Mouse (Mus musculus) limb, embryonic 14.5 days (tissue): Measurements from ENCODE around the gene Adap1. TPM values are rescaled to one million over a fixed set of nuclear protein-coding genes. Genes with fewer than 3 reads are reported as not detected.

ENCODE experiments used
- ATAC-seq: fragments of 200-750 bp; cut with Nextera tagmentation; 2 replicates; pipeline ENCODE4 v1.8.0; 2017; ENCODE audit warnings: low read depth, moderate number of reproducible peaks, moderate TSS enrichment; ENCODE audit not compliant: low FRiP score
- DNase-seq: peaks from one replicate; pipeline ENCODE4 v3.0.0-alpha.2; 2015; ENCODE audit warnings: low spot score
- H3K27ac ChIP-seq: fragments of 300-500 bp; sonication (generic); replicated peaks from 2 replicates; pipeline ENCODE4 v1.5.1; 2014; ENCODE audit warnings: low read depth, mild to moderate bottlenecking, low read length, moderate library complexity, mixed read lengths
- H3K27me3 ChIP-seq: fragments of 300-500 bp; sonication (generic); 2 replicates; pipeline ENCODE4 v1.6.1; 2014; ENCODE audit warnings: low read length, mixed read lengths; ENCODE audit not compliant: control insufficient read depth, insufficient read depth
- H3K36me3 ChIP-seq: fragments of 300-500 bp; sonication (generic); 2 replicates; pipeline ENCODE4 v1.6.1; 2014; ENCODE audit warnings: mild to moderate bottlenecking, low read length, moderate library complexity, mixed read lengths; ENCODE audit not compliant: control insufficient read depth, insufficient read depth
- H3K4me1 ChIP-seq: fragments of 300-500 bp; sonication (generic); 2 replicates; pipeline ENCODE4 v1.6.1; 2014; ENCODE audit warnings: antibody characterized with exemption, low read length, mixed read lengths; ENCODE audit not compliant: control insufficient read depth, insufficient read depth
- H3K4me2 ChIP-seq: fragments of 300-500 bp; sonication (generic); replicated peaks from 2 replicates; pipeline ENCODE4 v1.6.1; 2014; ENCODE audit warnings: low read depth, mild to moderate bottlenecking, low read length, moderate library complexity; ENCODE audit not compliant: severe bottlenecking
- H3K4me3 ChIP-seq: fragments of 300-500 bp; sonication (generic); replicated peaks from 2 replicates; pipeline ENCODE4 v1.5.1; 2014; ENCODE audit warnings: low read length
- H3K9ac ChIP-seq: fragments of 300-500 bp; sonication (generic); 2 replicates; pipeline ENCODE4 v1.6.1; 2014; ENCODE audit warnings: mild to moderate bottlenecking, low read depth, low read length, moderate library complexity; ENCODE audit not compliant: severe bottlenecking
- H3K9me3 ChIP-seq: fragments of 300-500 bp; sonication (generic); 2 replicates; pipeline ENCODE4 v1.6.1; 2016; ENCODE audit warnings: low read length; ENCODE audit not compliant: control insufficient read depth
- POLR2A ChIP-seq: fragments of 200-500 bp; IDR thresholded peaks from 2 replicates; pipeline ENCODE4 v1.8.0; 2012; ENCODE audit warnings: inconsistent platforms, mild to moderate bottlenecking, moderate library complexity, borderline replicate concordance; ENCODE audit not compliant: insufficient read depth, insufficient read length; ENCODE audit errors: extremely low read depth
- WGBS: fragments of 180-500 bp; shearing (Covaris S2); extraction: QIAGEN DNeasy Blood & Tissue Kit; methylation state at CpG from one replicate; pipeline ENCODE4 v1.1.7; 2014; 5-methylcytosine and 5-hydroxymethylcytosine counted together
- polyA plus RNA-seq, 2 experiments: library from polyadenylated mRNA; depleted of rRNA in 1 of 2; stranded (reverse) in 1 of 2; unstranded in 1 of 2; fragments of >200 nt; fragmentation: Nextera tagmentation in 1 of 2; extraction: Ambion mirVana in 1 of 2; gene quantifications; 2 replicates each; pipeline versions ENCODE4 v1.2.1 to v1.2.3; 2012 to 2014

Gene Adap1
- polyA plus RNA-seq, 2 experiments = 2.5 to 2.7 TPM

DNA sequence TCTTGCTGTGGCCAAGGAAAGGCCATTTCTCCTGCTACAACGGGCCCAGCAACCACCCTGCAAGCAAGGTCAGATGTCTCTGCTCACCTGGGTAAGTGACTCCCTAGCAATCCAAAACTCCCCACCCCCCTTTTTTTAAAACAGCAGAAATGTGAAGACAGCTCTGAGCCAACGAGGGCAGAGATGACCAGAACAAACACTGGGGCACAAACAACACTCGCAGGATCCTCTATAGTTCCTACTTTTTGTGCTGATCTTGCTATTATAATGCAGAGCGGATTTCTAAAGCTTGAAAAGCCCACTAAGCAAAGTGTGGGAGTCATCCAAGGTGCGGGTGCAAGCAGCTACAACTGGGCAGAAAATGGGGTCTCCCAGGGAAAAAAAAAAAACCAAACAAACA is 45.7 kb upstream of the Adap1 start:
- H3K27ac ChIP-seq = peak overlapping the region; percentile 86; the same call in 1 of the 2 replicates
- peaks cover 18% of the 10 kb centered on the region for H3K4me1 ChIP-seq
- H3K4me3 ChIP-seq = peak overlapping the region; percentile 71
- peak overlapping the region; percentile 98 for H3K9ac ChIP-seq
- ATAC-seq (no peak), DNase-seq (no peak)
- WGBS = 73% methylated on average over 5 of the region's 5 CpGs
- no peak for TF ChIP-seq POLR2A
- no peaks in the 10 kb centered on the region for H3K27me3 ChIP-seq
- peak overlapping the region; percentile 85 for H3K4me2 ChIP-seq
- no peaks in the 10 kb centered on the region for H3K9me3 ChIP-seq
- H3K36me3 ChIP-seq = no peaks in the 10 kb centered on the region

- Histone ChIP-seq H3K4me1 (peaks cover 18% of the 10 kb centered on the region), H3K27ac (no peak overlapping the region), H3K4me3 (no peak overlapping the region), H3K9ac (0 out of 2 replicates have a peak overlapping the region, but pooled peaks have one; percentile 31), H3K9me3 (no peaks in the 10 kb centered on the region), H3K27me3 (no peaks in the 10 kb centered on the region), H3K36me3 (no peaks in the 10 kb centered on the region), H3K4me2 (no peak overlapping the region)
- no peak for DNase-seq
- 85% methylated on average over 6 of the region's 6 CpGs for WGBS
- ATAC-seq = no peak
- no peak for TF ChIP-seq POLR2A
Measured at GRCm38 (mm10) chr5:139370336-139370735, 44.9 kb upstream of the Adap1 start.

- no peaks in the 10 kb centered on the region for H3K9me3 ChIP-seq
- DNase-seq (no peak), ATAC-seq (no peak)
- no peak overlapping the region for H3K4me3 ChIP-seq
- no peak overlapping the region for H3K9ac ChIP-seq
- no peak overlapping the region for H3K4me2 ChIP-seq
- H3K27me3 ChIP-seq = no peaks in the 10 kb centered on the region
- no peaks in the 10 kb centered on the region for H3K36me3 ChIP-seq
- 81% methylated on average over 11 of the region's 11 CpGs for WGBS
- H3K4me1 ChIP-seq = peaks cover 29% of the 10 kb centered on the region
- H3K27ac ChIP-seq = no peak overlapping the region
- TF ChIP-seq POLR2A = no peak
Measured at GRCm38 (mm10) chr5:139368638-139369320, 43.4 kb upstream of the Adap1 start.

DNA sequence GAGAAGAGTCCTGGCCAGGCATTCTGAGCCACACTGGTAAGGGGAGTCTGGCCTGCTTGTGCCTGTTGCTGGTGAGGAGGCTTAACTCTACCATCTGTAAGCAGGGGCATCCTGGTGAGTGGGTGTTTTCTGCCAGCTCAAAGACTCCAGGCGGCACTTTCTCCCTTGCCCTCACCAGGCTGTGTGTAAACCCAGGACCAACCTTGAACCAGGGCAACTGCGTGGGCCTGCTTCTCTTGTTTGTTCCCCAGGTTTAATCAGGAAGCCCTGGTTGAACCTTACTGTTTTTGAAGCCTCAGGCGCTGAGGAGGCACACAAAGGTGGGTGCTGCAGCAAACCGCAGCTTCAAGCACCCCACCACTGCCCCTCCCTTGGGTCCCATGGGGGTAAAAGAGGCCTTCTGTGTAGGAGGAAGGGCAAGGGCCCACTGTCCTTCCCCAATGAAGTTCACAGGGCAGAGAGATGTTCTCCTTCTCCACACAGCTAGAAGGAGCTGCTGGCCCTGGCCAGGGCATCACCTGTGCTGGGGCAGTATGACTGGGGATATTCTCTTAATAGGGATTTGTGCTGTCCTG is 42.5 kb upstream of the Adap1 start:
- H3K4me1 ChIP-seq = peaks cover 29% of the 10 kb centered on the region

GRCm38 (mm10) chr5:139366484-139366883 is 41.1 kb upstream of the Adap1 start:
- 78% methylated on average over 11 of the region's 11 CpGs for WGBS
- H3K27me3 ChIP-seq = no peaks in the 10 kb centered on the region
- no peaks in the 10 kb centered on the region for H3K9me3 ChIP-seq
- no peak for ATAC-seq
- no peak for DNase-seq
- H3K4me2 ChIP-seq = no peak overlapping the region
- peaks cover 6% of the 10 kb centered on the region for H3K36me3 ChIP-seq
- H3K4me1 ChIP-seq = peaks cover 21% of the 10 kb centered on the region
- H3K27ac ChIP-seq = no peak overlapping the region
- H3K4me3 ChIP-seq = no peak overlapping the region
- no peak for TF ChIP-seq POLR2A
- no peak overlapping the region for H3K9ac ChIP-seq

More for the DNA sequence above, 42.5 kb upstream of the Adap1 start:
- TF ChIP-seq POLR2A = no peak
- Histone ChIP-seq H3K27ac (no peak overlapping the region), H3K27me3 (no peaks in the 10 kb centered on the region), H3K9ac (no peak overlapping the region), H3K36me3 (no peaks in the 10 kb centered on the region), H3K4me2 (no peak overlapping the region), H3K9me3 (no peaks in the 10 kb centered on the region), H3K4me3 (no peak overlapping the region)
- ATAC-seq (no peak), DNase-seq (no peak)
- 88% methylated on average over 4 of the region's 4 CpGs for WGBS

- 86% methylated on average over 1 of the region's 1 CpGs for WGBS
- peaks cover 15% of the 10 kb centered on the region for H3K4me1 ChIP-seq
Measured at GRCm38 (mm10) chr5:139365827-139366226, 40.4 kb upstream of the Adap1 start.

More at GRCm38 (mm10) chr5:139365827-139366226, 40.4 kb upstream of the Adap1 start:
- H3K9me3 ChIP-seq = no peaks in the 10 kb centered on the region
- peaks cover 6% of the 10 kb centered on the region for H3K36me3 ChIP-seq
- no peaks in the 10 kb centered on the region for H3K27me3 ChIP-seq
- ATAC-seq = no peak
- no peak overlapping the region for H3K27ac ChIP-seq
- TF ChIP-seq POLR2A = no peak
- DNase-seq = no peak
- no peak overlapping the region for H3K4me3 ChIP-seq
- H3K9ac ChIP-seq = no peak overlapping the region
- H3K4me2 ChIP-seq = no peak overlapping the region
